Mouse (Mus musculus) B cell, adult 2 months (primary cell): ENCODE measurements around the gene Paics.
"Not testable (repeated sequence)": the region's sequence is repeated elsewhere in the genome, so short reads cannot be mapped to it uniquely, and the experiment has no call there.

Experiments used
- DNase-seq, 2 experiments: peaks; one replicate each; pipeline ENCODE4 v3.0.0; 2022

Paics gene

DNA sequence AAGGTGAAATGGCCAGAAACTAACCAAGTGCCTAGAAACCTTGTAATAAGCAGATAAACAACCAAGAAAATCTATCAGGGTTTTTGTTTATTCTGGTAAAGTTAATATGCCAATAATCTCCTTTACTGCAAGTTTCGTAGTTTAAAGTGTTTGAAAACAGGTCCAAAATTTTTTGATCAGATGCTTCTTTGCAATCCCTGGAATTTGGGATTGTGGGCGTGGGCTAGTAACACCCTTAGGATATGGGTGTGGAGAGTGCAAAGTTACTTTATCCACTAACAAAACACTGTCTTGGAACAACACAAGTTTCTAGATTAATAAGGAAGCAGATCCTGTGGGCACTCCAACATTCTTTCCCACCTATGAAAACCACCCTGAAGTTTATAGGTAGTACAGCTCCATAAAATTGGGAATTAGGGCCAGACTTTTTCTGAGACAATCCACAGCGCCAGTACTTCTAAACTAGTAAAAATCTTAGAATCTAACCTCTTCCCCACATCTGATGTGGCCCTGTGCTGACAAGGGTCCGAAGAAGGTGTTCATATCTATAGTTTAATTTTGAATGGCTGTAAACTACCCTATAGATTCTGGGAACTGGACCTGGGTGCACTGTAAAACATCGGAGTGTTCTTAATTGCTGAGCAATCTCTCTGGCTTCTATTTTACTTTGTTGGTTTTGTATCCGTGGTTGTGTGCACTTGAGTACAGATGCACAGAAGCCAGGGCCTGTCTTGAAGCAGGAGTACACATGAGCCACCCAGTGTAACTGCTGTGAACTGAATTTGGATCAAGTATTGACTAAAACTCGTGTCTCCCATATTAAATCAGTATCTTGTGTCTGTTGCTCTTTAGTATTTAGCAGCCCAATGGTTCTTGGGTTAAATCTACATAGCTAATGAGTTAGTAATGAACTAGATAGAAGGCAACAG is 1.3 kb downstream of the Paics start:
- DNase-seq = no peak

DNA sequence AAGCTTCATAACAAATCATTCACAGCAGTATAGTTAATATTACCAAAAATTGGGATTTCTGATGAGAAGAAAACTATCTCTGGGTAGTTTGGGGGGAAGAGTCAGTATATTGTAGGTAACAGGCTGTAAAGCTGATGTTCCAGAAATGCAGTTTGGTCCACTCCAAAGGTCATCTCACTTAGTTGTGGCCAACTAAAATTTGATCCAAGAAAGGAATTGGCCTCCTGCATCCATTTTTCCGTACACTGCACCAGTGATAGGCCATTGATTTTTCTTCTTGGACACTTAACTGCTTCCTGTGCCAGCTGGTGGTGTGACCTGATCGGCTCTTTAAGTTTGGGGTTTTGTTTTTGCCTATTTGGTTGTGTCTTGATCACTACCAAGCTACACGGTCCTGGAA is 2.7 kb downstream of the Paics start:
- no peak for DNase-seq

DNA sequence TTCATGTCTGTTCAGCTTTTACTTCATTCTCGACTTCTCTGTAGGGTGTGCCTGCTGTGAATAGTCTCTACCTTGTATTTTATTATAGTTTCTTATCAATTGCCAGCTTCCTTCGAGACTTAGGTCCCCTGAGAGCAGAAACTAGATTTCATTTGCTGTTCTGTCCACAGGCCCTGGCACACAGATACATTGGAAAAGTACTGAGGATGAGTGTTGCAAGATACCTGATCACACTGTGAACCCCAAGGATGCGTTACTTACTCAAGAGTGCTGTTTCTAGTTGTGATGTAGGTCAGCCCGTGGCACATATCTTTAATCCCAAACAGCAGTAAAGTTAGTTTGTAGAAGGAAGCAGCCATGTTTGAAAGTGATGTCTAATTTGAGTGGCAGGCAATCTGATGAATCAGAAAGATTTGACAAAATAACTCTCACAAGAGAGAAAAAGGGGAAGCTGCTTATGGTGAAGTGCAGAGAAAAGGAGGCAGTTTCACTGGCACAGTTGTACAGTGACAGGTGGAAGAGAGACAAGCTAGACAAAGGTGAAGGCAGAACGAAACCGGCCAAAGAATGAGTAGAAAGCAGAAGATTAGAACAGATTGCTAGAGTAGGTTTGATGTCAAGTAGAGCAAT is 3.3 kb downstream of the Paics start:
- peak in 1 of 2 experiments; percentile 13 for DNase-seq

DNA sequence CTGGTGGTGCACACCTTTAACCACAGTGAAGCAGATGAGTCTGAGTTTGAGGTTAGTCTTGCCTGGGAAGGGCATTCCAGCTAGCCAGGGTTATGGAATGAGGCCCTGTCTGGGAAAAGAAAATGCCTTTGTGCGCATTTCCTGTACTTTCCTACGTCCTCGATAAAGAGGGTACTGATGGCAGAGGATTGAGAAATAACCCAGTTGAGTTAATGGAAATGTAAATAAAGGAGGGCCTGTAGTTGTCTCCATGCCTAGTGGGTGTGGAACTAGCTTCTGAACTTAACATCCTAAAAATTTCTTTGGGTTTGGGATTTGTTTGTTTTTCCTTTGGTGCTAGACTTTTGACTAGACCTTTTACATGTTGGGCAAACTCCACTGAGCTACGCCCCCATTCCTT is 4.4 kb downstream of the Paics start:
- no peak for DNase-seq

DNA sequence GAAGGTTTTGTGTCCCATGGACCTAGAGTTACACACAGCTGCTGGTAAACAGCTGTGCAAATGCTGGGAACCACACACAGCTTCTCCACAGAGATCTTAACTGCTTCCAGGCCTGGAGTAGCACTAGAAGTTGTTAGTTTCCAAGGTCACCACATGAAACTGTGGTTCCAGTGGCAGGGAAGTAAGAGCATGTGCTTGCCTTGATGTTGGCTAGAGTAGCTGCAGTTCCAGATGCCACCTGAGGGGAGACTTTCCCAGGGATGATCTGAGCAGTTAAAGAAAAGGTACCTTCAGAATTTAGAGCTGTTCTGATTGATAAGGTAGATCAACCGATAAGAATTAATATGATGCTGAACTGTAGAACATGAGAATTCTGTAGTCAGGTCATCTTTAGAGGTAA is 6.8 kb downstream of the Paics start:
- peak; percentile 17 to 24 for DNase-seq

DNA sequence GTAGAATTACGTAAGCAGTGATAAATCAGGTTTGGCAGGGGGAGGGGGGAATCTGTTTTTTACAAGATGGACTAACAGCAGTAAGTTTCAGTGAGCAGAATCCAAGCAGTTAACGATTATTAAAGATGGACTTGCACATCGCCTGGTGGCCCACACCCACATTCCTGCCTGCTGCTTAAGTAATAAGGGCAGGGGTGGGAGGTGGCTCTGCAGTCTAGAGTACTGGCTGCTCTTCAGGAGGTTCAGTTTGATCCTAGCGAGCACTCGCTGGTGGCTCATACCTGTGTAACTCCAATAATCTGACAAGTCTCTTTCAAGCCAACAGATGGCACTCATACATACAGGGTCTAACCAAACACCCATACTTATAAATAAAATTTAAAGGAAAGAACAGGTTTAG is 8.5 kb downstream of the Paics start:
- no peak for DNase-seq

DNA sequence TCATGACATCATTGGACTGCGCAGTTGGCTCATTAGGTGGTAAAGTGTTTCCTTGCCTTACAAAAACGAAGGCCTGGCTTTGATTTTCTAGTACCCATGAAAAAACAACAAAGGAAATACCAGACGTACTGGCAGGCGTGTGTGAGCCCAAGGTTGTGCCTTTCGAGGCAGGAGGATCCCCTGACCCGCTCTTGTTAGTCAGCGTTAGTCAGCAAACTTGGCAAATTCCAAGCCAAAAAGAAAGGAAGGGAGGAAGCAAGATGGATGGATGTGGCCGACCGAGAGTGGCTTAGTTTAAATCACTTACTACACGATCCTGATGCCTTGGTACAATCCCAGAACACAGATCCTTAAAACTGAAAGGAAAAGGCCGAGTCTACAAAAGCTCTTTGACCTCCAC is 11.4 kb downstream of the Paics start:
- no peak for DNase-seq

DNA sequence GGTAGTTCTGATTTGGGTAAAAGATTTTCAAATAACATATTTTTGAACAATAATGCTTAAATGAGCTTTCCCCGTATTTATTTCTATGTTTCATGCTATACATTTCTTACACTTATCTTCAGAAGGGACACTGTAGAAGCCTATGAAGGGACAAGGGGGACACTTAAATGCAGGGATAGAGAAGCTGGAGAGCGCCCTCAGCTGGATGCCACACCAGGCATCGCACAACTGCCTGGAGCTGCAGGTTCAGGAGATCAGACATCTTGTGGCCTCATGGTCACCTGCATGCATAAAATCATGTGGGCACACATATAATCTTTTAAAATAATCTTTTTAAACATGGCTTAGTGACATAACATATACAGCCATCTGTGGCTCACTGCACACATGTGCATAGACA is 13.5 kb downstream of the Paics start:
- DNase-seq = no peak

DNA sequence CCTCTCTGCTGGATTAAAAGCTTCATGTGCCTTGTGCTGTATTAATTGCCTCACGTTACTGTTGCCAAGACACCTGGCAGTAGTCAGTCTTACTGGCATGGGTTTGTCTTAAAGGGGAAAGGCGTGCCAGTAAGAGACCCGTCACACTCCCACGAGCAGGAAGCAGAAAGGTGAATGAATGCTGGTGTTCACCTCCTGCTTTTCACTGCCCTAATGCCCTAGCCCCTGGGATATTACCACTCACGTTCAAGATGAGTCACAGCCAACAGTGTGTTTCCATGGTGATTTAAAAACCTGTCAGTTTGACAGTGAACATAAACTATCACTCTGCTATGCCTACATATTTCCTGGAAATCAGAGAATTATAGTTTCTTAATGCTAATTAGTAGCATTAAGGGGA is 18.1 kb downstream of the Paics start:
- DNase-seq = peak in 1 of 2 experiments; percentile 7

DNA sequence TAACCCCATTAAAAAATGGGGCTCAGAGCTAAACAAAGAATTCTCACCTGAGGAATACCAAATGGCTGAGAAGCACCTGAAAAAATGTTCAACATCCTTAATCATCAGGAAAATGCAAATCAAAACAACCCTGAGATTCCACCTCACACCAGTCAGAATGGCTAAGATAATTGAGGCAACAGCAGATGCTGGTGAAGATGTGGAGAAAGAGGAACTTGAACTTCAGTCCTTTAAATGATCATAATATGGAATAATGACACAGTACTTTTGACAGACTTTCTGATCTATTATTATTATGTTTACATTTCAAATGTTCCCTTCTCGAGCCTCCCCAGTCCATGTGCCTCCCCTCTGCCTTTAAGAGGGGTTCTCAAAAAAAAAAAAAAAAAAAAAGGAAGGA is 20.0 kb downstream of the Paics start:
- not testable (repeated sequence) for DNase-seq

DNA sequence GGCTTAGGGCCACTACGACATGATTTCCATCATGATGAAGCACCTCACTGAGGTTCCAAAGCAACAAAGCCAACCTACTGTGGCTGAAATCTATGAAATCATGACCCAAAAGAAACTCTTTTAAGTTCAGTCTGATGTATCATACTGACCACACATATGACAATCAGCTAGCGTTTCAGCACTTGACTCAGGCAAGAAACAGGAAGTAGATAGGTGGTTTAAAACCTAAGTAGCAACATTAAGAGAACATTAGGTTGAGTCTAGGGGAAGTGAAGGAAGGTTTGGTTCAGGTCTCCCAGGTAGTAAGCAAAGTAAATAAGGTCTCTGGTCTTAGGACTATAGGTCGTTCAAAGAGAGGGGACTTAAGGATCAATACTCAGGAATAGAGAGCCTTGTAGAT is 22.4 kb downstream of the Paics start:
- DNase-seq = peak; percentile 6 to 9

DNA sequence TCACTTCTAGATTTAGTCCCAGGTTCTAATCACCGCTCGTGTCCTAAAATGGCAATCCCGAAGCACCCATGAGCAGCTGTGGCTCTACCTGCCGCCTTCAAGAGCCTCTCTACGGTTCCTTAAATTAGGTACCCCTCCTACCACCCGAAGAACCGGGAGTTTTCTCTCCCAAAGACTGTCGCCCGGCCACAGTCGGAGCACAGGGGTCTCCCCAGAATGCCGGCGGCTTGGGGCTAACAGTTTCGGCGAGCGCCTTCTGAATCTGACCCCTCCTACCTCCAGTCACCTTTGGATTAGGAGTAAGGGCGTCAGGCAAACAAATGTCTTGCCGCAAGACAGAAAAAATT is 23.1 kb downstream of the Paics start:
- DNase-seq = no peak

DNA sequence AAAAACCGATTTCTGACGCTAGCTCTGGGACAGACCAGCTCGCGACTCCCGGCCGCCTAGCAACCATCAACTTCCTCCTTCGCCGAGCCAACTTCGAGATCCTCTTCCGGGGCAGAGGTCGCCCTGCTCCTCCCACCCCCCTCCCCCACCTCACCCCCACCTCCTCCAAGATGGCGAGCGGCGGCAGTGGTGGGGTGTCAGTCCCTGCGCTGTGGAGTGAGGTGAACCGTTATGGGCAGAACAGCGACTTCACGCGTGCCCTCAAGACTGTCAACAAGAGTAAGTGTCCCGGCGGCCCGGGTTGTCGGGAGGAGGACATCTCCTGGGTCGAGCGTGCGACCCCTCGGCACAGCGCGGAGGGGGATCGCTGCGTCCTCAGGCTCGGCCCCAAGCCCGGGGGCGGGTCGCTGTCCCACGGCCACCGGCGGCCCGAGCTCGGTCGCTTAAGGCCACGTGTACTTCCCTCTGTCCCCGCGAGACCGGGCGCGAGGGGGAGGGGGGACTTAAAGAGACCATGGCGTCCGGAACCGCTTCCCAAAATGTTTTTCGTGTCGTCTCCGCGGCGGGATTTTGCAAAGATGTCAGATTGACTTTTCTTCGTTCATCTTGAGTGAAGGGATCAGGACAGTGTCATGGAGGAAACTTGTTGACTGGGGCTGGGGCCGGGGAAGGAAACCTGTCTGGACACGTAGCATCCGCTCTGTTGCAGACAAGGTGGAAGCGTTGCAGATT is 23.6 kb downstream of the Paics start, which contains the start of gene Srp72:
TSS of gene Srp72 (plus strand) at position 130 of the 732 bp plus-strand sequence.
- peak; percentile 84 to 86 for DNase-seq

DNA sequence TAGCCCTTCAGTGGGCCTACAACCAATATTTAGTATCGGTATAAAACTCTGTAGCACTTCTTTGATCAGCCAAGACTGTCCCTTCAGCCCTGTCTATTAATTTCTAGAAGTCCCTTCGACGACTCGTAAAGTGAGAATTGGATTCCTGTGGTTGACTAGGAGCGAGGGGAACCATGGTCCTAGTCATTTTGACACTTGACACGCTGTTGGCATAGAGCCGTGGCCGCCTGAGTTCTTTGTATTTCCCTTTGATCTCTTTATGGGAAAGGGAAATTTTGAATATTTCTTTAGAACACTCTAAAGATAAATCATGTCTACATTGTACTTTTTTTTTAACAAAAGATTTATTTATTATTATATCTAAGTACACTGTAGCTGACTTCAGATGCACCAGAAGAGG is 24.6 kb downstream of the Paics start:
- no peak for DNase-seq

DNA sequence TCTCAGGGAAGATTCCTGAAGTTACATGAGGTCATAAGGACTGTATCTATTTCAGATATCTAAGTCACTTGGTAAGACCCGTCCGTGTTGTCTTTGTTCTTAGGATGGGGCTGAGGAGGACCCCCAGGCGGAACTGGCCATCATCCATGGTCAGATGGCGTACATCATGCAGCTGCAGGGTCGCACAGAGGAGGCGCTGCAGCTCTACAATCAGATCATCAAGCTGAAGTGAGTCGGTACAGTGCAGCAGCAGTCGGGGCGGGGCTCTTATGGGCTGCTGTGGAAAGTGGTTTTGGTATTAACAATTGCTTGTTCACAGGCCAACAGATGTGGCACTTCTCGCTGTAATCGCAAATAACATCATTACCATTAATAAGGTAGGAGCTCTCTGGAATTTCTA is 32.9 kb downstream of the Paics start:
- no peak for DNase-seq

DNA sequence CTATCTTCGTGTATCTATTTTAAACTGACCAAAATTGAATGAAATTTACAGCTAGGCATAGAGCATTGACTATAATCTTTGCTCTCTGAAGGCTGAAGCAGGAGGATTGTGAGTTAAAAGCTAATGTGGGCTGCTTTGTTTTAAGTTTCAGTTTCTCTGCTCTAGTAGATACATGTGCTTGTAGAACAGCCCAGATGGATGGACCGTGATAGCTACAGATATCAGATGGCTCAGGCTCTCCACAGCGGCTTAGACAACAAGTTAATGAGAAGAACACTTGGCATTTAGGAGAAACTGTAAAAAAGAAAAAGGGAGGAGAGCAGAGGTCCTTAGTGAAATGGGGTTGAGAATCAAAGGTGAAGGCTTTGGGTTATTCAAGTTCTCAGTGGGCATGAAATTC is 39.7 kb downstream of the Paics start:
- no peak for DNase-seq

DNA sequence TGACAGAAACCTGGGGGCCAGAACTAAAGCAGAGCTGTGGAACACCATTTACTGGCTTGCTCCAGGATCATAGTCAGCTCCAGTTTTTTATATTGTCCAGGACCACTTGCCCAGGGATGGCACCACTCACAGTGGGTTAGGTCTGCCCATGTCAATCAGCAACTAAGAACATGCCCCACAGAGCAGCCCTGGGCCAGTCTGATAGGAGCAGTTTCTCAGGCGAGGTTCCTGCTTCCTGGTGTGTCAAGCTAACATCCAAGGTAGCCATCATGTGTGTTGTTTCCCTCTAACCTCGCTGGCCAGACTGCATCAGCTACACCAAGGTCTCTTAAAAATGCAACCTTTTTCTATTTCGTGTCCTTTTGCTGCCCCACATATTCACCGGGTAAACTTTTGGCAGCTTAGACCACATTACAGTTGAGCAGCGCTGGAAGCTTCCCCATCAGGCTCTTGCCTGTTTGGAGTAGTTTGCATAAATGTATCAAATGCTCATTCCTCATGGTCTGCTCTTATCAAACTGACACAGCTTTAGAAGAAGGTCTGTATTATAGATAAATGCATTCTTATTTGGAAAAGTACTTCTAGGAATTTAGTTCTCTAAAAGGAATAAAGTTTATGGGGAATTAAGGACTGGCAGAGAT is 42.2 kb downstream of the Paics start:
- DNase-seq = no peak

DNA sequence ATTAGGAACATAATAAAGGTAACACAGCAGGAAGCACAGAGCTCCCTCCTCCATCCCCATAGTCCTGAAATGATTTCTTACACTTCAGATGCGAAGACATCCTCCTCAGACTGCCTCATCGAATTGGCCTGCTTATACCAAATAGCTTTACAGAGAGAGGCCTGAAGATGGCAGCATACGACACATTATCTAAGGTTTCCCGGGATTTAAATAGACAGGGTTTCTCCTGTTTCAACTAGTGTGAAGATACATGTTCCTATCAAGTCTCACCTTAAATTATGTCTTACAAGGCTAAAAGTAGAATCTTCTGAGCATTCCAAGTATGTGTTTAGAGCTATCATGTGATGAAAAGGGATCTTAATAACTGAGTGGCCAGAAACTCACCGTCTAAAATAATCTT is 47.3 kb downstream of the Paics start:
- no peak for DNase-seq

DNA sequence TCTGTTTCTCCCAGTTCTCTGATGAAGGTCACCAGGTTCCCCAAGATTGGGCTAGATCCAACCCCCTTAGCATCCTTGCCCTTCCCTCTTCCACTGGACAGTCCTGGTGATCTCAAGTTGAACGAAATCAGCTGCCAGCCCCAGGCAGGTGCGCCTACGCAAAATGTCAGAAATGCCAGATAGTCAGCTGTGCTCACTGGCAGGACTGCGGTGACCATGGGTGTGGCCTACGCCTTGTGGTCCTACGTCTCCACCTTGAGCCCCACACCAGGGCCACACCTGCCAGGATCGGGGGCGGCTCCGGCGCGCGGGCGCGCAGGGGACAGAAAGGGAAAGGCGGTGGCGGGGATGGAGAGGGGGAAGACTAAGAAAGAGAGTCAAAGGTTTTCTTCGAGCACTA is 50.1 kb downstream of the Paics start:
- no peak for DNase-seq

DNA sequence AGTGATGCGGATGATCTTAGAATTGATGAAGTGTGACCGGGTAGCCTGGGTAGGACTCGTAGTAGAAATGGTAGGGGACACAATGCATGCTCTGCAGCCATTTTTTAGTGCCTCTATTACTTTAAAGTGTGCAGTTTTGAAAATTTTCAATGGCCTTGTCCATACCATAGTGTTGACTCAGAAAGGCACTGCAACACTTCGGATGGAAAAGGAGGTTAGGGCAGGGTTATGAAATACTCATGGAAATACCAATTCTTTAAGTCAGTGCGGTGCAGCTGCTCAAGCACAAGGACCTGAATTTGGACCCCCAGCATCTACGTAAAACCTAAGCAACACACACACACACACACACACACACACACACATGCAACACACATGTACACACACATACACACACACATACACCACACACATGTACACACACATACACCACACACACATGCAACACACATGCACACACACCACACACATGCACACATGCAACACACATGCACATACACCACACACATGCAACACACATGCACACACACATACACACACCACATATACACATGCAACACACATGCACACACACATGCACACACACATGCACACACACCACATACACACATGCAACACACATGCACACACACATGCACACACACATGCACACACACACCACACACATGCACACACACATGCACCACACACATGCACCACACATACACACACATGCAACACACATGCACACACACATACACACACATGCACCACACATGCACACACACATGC is 53.1 kb downstream of the Paics start, which contains the start of gene Arl9:
TSS of gene Arl9 (plus strand) at position 5 of the 771 bp plus-strand sequence.
- DNase-seq = no peak

DNA sequence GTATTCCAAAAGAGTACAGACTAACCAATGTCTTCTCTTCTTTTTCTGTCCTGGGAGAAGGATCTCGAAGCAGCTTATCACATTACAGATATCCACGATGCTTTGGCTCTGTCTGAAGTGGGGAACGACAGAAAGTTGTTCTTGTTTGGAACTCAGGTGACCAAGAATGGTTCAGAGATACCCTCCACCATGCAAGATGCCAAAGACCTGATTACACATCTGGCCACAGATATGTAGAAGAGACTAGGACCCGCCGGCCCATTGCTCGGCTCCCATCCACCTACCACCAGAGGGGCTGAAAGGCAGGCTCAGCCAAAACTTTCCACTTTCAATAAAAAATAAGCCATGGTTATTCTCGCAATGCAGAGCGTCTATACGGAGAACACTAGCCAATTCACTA is 59.2 kb downstream of the Paics start:
- DNase-seq = no peak

DNA sequence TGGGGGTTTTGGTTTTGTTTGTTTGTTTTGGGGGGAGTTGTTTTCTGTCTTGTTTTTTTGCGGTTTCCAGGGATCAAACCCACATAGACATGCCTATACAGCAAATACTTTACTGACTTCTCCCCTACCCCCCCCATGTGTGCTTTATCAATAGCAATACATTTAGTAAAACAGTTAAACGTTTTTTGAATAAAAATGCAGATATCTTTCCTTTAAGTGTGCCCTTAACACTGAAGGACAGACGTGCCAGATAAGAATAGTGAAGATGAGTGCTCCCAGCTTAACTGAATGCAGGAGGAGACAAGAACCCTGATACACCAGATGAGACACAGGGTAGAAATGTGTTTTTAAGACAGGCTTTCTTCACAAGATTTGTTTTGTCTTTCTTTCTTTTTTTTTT is 60.0 kb downstream of the Paics start:
- DNase-seq = no peak
